Mouse (Mus musculus): ENCODE measurements around the gene Caskin2. TPM values are rescaled to one million over a fixed set of nuclear protein-coding genes. Genes with fewer than 3 reads are reported as not detected.
A peak's percentile ranks its signal among the peaks of the same experiment; 100 is the strongest.

The Caskin2 gene
- total and polyA plus RNA-seq, 3 experiments: 2.9 to 8.2 (median 6.4) TPM

- no peak overlapping the region for H3K27ac ChIP-seq (ENCODE audit: insufficient read depth, low read depth)
- peaks cover 30 to 67% of the 10 kb centered on the region in 2 experiments for H3K36me3 ChIP-seq (replicated peaks in 1 of 2; ENCODE audit: control insufficient read depth in 1 of 2, insufficient read depth in 1 of 2, low read length in 1 of 2)
- in situ Hi-C loops (cut with MboI; ENCODE audit: low pct_ligation_motif_present, low pct_unique_long_range_greater_than_20kb, low sequenced_read_pairs): no loop called here
- no peak for DNase-seq (ENCODE audit: extremely low read depth)
- no peaks in the 10 kb centered on the region for H3K79me2 ChIP-seq (replicated peaks; ENCODE audit: control insufficient read depth, extremely low read depth, insufficient read depth, poor library complexity, severe bottlenecking)
- H3K9me3 ChIP-seq (replicated peaks; ENCODE audit: low read length): no peaks in the 10 kb centered on the region
- no peak overlapping the region for H3K4me3 ChIP-seq (replicated peaks in 1 of 3; ENCODE audit: low read depth in 2 of 3, low read length in 2 of 3, poor library complexity in 1 of 3)
- dilution Hi-C loops (cut with MboI; ENCODE audit: extremely low pct_ligation_motif_present, extremely low pct_unique_long_range_greater_than_20kb, low sequenced_read_pairs): no loop called here
- no peak overlapping the region for H3K4me2 ChIP-seq (ENCODE audit: insufficient read depth, low read depth, poor library complexity, severe bottlenecking)
- H3K4me1 ChIP-seq (ENCODE audit: control insufficient read depth in 1 of 2, insufficient read depth in 2 of 2): no peaks in the 10 kb centered on the region
- TF ChIP-seq UBTF (IDR thresholded peaks at IDR 0.05; ENCODE audit: low read depth, low read length): no peak
- TF ChIP-seq TBP (conservative IDR thresholded peaks at IDR 0.05; ENCODE audit: low read depth, low read length): 0 out of 2 replicates have a peak, but pooled peaks have one; percentile 24
- no peak for TF ChIP-seq ETS1 (conservative IDR thresholded peaks at IDR 0.05; ENCODE audit: low read depth, low read length)
- H3K27me3 ChIP-seq (replicated peaks): no peaks in the 10 kb centered on the region
- H3K9ac ChIP-seq (ENCODE audit: insufficient read depth, low read depth): no peak overlapping the region
Measured at GRCm38 (mm10) chr11:115786473-115786872, 27.0 kb downstream of the Caskin2 start.

GRCm38 (mm10) chr11:115780141-115781070 lies 33.0 kb downstream of the Caskin2 start:
- H3K27ac ChIP-seq (ENCODE audit: insufficient read depth, low read depth): no peak overlapping the region
- peaks cover 0 to 44% of the 10 kb centered on the region in 2 experiments for H3K36me3 ChIP-seq (replicated peaks in 1 of 2; ENCODE audit: control insufficient read depth in 1 of 2, insufficient read depth in 1 of 2, low read length in 1 of 2)
- no peaks in the 10 kb centered on the region for H3K9me3 ChIP-seq (replicated peaks; ENCODE audit: low read length)
- TF ChIP-seq USF1 (IDR thresholded peaks at IDR 0.05; ENCODE audit: low read depth, low read length) (no peak), POLR2AphosphoS2 (IDR thresholded peaks at IDR 0.05; ENCODE audit: low read depth, low read length) (no peak), CHD2 (IDR thresholded peaks at IDR 0.05; ENCODE audit: low read length) (no peak), SMC3 (IDR thresholded peaks at IDR 0.05; ENCODE audit: low read depth, low read length) (no peak), ETS1 (conservative IDR thresholded peaks at IDR 0.05; ENCODE audit: low read depth, low read length) (no peak), HCFC1 (IDR thresholded peaks at IDR 0.05; ENCODE audit: low read depth, low read length) (no peak), IRF4 (IDR thresholded peaks at IDR 0.05; ENCODE audit: low read depth, low read length) (no peak), CTCF (conservative IDR thresholded peaks at IDR 0.05 in 1 of 2, IDR thresholded peaks at IDR 0.05 in 1 of 2; ENCODE audit: low read depth in 2 of 2, low read length in 2 of 2) (no peak), POLR2A (IDR thresholded peaks at IDR 0.05; ENCODE audit: low read depth, low read length) (no peak), CHD1 (IDR thresholded peaks at IDR 0.05; ENCODE audit: low read depth, low read length) (no peak), GABPA (IDR thresholded peaks at IDR 0.05; ENCODE audit: insufficient replicate concordance, low read depth, low read length) (no peak), RAD21 (IDR thresholded peaks at IDR 0.05; ENCODE audit: low read depth, low read length) (no peak), MYC (IDR thresholded peaks at IDR 0.05; ENCODE audit: low read depth, low read length) (no peak), NELFE (IDR thresholded peaks at IDR 0.05; ENCODE audit: low read depth, low read length) (no peak), ELF1 (IDR thresholded peaks at IDR 0.05; ENCODE audit: low read depth, low read length) (no peak), ZKSCAN1 (IDR thresholded peaks at IDR 0.05; ENCODE audit: borderline replicate concordance, low read depth, low read length) (no peak)
- no peak overlapping the region for H3K4me3 ChIP-seq (replicated peaks in 1 of 3; ENCODE audit: low read depth in 2 of 3, low read length in 2 of 3, poor library complexity in 1 of 3)
- dilution Hi-C loops (cut with MboI; ENCODE audit: extremely low pct_ligation_motif_present, extremely low pct_unique_long_range_greater_than_20kb, low sequenced_read_pairs) (no loop called here), in situ Hi-C loops (cut with MboI; ENCODE audit: low pct_ligation_motif_present, low pct_unique_long_range_greater_than_20kb, low sequenced_read_pairs) (no loop called here)
- no peak overlapping the region for H3K4me2 ChIP-seq (ENCODE audit: insufficient read depth, low read depth, poor library complexity, severe bottlenecking)
- H3K9ac ChIP-seq (ENCODE audit: insufficient read depth, low read depth): no peak overlapping the region
- DNase-seq (ENCODE audit: extremely low read depth): no peak
- peaks cover 5 to 19% of the 10 kb centered on the region in 2 experiments; a peak in 2 of 4 replicates for H3K4me1 ChIP-seq (ENCODE audit: control insufficient read depth in 1 of 2, insufficient read depth in 2 of 2)
- no peaks in the 10 kb centered on the region for H3K79me2 ChIP-seq (replicated peaks; ENCODE audit: control insufficient read depth, extremely low read depth, insufficient read depth, poor library complexity, severe bottlenecking)
- no peaks in the 10 kb centered on the region for H3K27me3 ChIP-seq (replicated peaks)

All from CH12.LX (cell line).